Mouse (Mus musculus) brain, embryonic 14.5 days (tissue): ENCODE measurements around the gene Ihh.

Experiments
- CTCF ChIP-seq: fragments of 200-500 bp; IDR thresholded peaks from 2 replicates; pipeline ENCODE4 v1.5.1; 2012; ENCODE audit warnings: inconsistent platforms, mild to moderate bottlenecking, moderate library complexity, borderline replicate concordance; ENCODE audit not compliant: insufficient read depth, insufficient read length; ENCODE audit errors: extremely low read depth
- POLR2A ChIP-seq: fragments of 200-500 bp; IDR thresholded peaks from 2 replicates; pipeline ENCODE4 v1.6.1; 2012; ENCODE audit warnings: mild to moderate bottlenecking, inconsistent platforms, borderline replicate concordance; ENCODE audit not compliant: poor library complexity, insufficient read depth, insufficient read length, severe bottlenecking; ENCODE audit errors: extremely low read depth

DNA sequence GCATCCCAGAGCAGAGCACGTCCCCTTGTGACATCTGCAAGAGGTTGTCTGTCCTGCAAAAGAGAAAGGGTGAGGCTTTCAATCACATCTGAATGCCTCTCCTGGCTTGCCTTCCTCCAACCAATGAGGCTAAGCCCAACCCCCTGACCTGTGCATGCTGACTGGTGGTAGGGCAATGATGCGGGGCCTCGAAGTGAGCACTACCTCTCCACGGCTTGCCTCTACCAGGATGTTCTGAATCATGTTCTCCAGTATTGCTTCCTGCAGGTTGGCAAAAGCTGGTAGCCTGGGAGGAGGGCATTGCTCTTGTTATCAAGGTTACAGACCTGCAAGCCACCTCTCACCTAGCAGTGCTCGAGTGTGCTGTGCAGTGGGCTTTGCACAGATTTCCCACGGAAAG lies 49.3 kb downstream of the Ihh start:
- TF ChIP-seq POLR2A (no peak), CTCF (no peak)
